Mouse (Mus musculus): ENCODE measurements around the gene Atad1.

- TF ChIP-seq GATA1 (IDR thresholded peaks at IDR 0.05; ENCODE audit: low read length) (no peak), TAL1 (IDR thresholded peaks at IDR 0.05; ENCODE audit: low read length) (no peak)
Observed at GRCm38 (mm10) chr19:32756900-32757725, 17.5 kb upstream of the Atad1 start, which contains the start of gene Pten.
